Comparison of ENCODE assay signal across 11 mouse cellular contexts in the genomic region with DNA sequence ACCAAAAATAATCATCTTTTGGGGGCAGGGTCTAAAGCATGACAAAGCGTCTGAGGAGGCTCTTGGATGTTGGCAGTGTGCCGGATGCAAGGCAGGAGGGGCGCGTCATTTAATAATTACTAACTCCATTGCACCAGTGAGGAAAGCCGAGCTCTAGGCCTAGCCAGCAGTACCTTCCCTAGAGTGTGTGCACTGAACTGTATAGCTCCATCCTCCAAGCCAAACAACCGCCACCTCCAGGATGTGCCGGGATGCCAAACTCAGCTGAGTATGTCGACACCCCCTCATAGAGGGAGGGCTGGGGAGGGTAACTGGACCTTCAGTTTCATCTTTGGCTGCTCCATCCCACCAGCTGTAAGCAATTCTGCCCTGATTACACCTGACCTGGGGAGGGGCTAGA.
DNase-seq lines count a peak whose midpoint lies in the region; ATAC-seq and TF ChIP-seq lines count a peak whose summit lies in the region.
"Had no signal": no experiment of that assay in that cellular context is flagged by ENCODE, and none has a peak within 500 bp of the region (broad histone marks: within the 10 kb centered on the region; RNA-seq: fewer than 3 reads in every experiment).

No protein-coding gene starts in this region.

- ATAC-seq in liver, postnatal 0 days = peak; percentile 12; the same call in 1 of the 2 replicates
- ATAC-seq in kidney, postnatal 0 days (replicated peaks; ENCODE audit: low FRiP score, low read depth) = peak; percentile 92

- no peak for TF ChIP-seq CTCF in liver, postnatal 0 days (IDR thresholded peaks at IDR 0.05; ENCODE audit: low read depth)
- peak; percentile 19; the same call in 1 of the 2 replicates for TF ChIP-seq CTCF in kidney, postnatal 0 days (IDR thresholded peaks at IDR 0.05; ENCODE audit: low read depth)

- no peak for TF ChIP-seq EP300 in liver, postnatal 0 days (IDR thresholded peaks at IDR 0.05; ENCODE audit: low read depth)

- no peaks in the 10 kb centered on the region for H3K9me3 ChIP-seq in liver, postnatal 0 days (ENCODE audit: low read length)
- no peaks in the 10 kb centered on the region for H3K9me3 ChIP-seq in kidney, postnatal 0 days (replicated peaks; ENCODE audit: low read length)
- H3K9me3 ChIP-seq: heart, embryonic 10.5 days had no signal

- H3K27ac ChIP-seq in liver, postnatal 0 days (ENCODE audit: low read depth) = no peak overlapping the region
- H3K27ac ChIP-seq in kidney, postnatal 0 days = peak overlapping the region; percentile 78
- H3K27ac ChIP-seq: heart, embryonic 10.5 days had no signal

- H3K4me2 ChIP-seq in liver, postnatal 0 days (ENCODE audit: low read depth, low read length) = no peak overlapping the region
- H3K4me2 ChIP-seq in kidney, postnatal 0 days (ENCODE audit: low read length) = 0 out of 2 replicates have a peak overlapping the region, but pooled peaks have one; percentile 3

- no peak overlapping the region for H3K4me3 ChIP-seq in liver, postnatal 0 days (ENCODE audit: low read depth, low read length)
- no peak overlapping the region for H3K4me3 ChIP-seq in kidney, postnatal 0 days (replicated peaks; ENCODE audit: low read depth, low read length)
- H3K4me3 ChIP-seq: heart, embryonic 10.5 days had no signal

- no peaks in the 10 kb centered on the region for H3K4me1 ChIP-seq in liver, postnatal 0 days (ENCODE audit: insufficient read depth)
- H3K4me1 ChIP-seq in kidney, postnatal 0 days (replicated peaks; ENCODE audit: insufficient read depth, low read length) = peaks cover 18% of the 10 kb centered on the region

- H3K9ac ChIP-seq in liver, postnatal 0 days (replicated peaks) = no peak overlapping the region
- H3K9ac ChIP-seq in kidney, postnatal 0 days (ENCODE audit: low read depth, low read length) = no peak overlapping the region

- peak; percentile 33 for DNase-seq in embryo, embryonic 11 days
- no peak for DNase-seq in embryo, embryonic 9.5 days (ENCODE audit: extremely low spot score)
- DNase-seq in liver, postnatal 0 days = no peak
- DNase-seq in liver = no peak
- peak; percentile 27 for DNase-seq in brain, adult 2 months (ENCODE audit: low read depth, low spot score)
- DNase-seq in kidney, postnatal 0 days (ENCODE audit: low spot score) = peak; percentile 89
- no peak for DNase-seq in adrenal gland, postnatal 4 days (ENCODE audit: low spot score in 2 of 2)
- DNase-seq in cerebellum, adult 8-10 months = no peak
- DNase-seq: adrenal gland, postnatal 10 days; cerebellum, adult 9-10 months had no signal

- WGBS in liver, postnatal 0 days (ENCODE audit: insufficient replicate concordance) = 76% methylated on average over 8 of the region's 8 CpGs
- 30% methylated on average over 8 of the region's 8 CpGs for WGBS in kidney, postnatal 0 days

- no peaks in the 10 kb centered on the region for H3K36me3 ChIP-seq in liver, postnatal 0 days (replicated peaks; ENCODE audit: insufficient read depth, low read length)
- no peaks in the 10 kb centered on the region for H3K36me3 ChIP-seq in kidney, postnatal 0 days (ENCODE audit: insufficient read depth, low read length)
- H3K36me3 ChIP-seq: heart, embryonic 10.5 days had no signal

- no peaks in the 10 kb centered on the region for H3K27me3 ChIP-seq in liver, postnatal 0 days (ENCODE audit: insufficient read depth, low read length)
- no peaks in the 10 kb centered on the region for H3K27me3 ChIP-seq in kidney, postnatal 0 days (ENCODE audit: insufficient read depth, low read length)

Comparison
In these comparisons a context has a peak if more than half of its experiments do, and no peak if none do; other contexts are left out.
1. DNase-seq: peak in embryo, embryonic 11 days (single experiment), brain, adult 2 months (single experiment) and kidney, postnatal 0 days (single experiment); none in embryo, embryonic 9.5 days (single experiment), liver, postnatal 0 days (single experiment), liver (single experiment), adrenal gland, postnatal 4 days (0 of 2) and cerebellum, adult 8-10 months (single experiment).